Mouse (Mus musculus): ENCODE measurements around the gene Olfr780.
"Not testable (repeated sequence)": the region's sequence is repeated elsewhere in the genome, so short reads cannot be mapped to it uniquely, and the experiment has no call there.

Gene Olfr780

GRCm38 (mm10) chr10:129317817-129318216 is at the start of gene Olfr780:
Gene Olfr780, plus strand, starts transcription at chr10:129318117.
- DNase-seq, result no peak

- no peak for DNase-seq
These were observed 46.8 kb upstream of the Olfr780 start, which contains the start of gene Olfr777 for GRCm38 (mm10) chr10:129271081-129271535. Gene Olfr777, minus strand, starts transcription at chr10:129271485.

- not testable (repeated sequence) for DNase-seq
These were observed 4.9 kb upstream of the Olfr780 start for GRCm38 (mm10) chr10:129312973-129313372.

GRCm38 (mm10) chr10:129313521-129313920 is 4.4 kb upstream of the Olfr780 start:
- not testable (repeated sequence) for DNase-seq

GRCm38 (mm10) chr10:129328554-129328953 is 10.6 kb downstream of the Olfr780 start, which contains the start of gene Olfr781:
Gene Olfr781, plus strand, starts transcription at chr10:129328854.
- no peak for DNase-seq

GRCm38 (mm10) chr10:129348550-129348949 is 30.6 kb downstream of the Olfr780 start, which contains the start of gene Olfr782:
Gene Olfr782, plus strand, starts transcription at chr10:129348850.
- no peak for DNase-seq

GRCm38 (mm10) chr10:129352475-129352874 is 34.6 kb downstream of the Olfr780 start:
- not testable (repeated sequence) for DNase-seq

DNA sequence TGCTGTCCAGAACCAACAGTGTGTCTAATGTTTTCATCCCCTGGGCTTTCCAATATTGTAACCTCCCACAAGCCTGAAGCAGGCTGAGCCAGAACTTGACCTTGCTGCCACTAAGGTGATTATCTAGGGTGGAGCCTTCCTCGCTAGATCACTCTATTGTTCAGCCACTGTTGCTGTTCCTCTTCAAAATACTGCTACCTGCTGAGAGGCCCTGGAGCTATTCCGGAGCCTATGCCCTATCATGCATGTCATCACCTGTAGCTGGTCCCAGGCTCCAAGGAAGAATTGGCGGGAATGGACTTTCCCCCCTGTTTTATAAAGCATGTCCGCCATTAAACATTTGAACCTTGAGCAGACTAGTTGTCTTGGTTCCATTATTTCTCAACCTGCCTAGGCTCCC is 38.6 kb downstream of the Olfr780 start:
- DNase-seq, result not testable (repeated sequence)

GRCm38 (mm10) chr10:129357307-129357706 is 39.4 kb downstream of the Olfr780 start:
- no peak for DNase-seq
